Mouse (Mus musculus) right cerebral cortex, postnatal 25 days (tissue): ENCODE measurements around the gene Olfr154.
"Not testable (repeated sequence)": the region's sequence is repeated elsewhere in the genome, so short reads cannot be mapped to it uniquely, and the experiment has no call there.

ENCODE experiments used
- DNase-seq: peaks from one replicate; pipeline ENCODE4 v3.0.0; 2022

Olfr154 gene

GRCm38 (mm10) chr2:85664355-85664754 is at the start of gene Olfr154:
Olfr154 (minus strand) TSS chr2:85664455.
- not testable (repeated sequence) for DNase-seq

- DNase-seq, result no peak
These were observed 46.9 kb upstream of the Olfr154 start for GRCm38 (mm10) chr2:85711159-85711558.

DNA sequence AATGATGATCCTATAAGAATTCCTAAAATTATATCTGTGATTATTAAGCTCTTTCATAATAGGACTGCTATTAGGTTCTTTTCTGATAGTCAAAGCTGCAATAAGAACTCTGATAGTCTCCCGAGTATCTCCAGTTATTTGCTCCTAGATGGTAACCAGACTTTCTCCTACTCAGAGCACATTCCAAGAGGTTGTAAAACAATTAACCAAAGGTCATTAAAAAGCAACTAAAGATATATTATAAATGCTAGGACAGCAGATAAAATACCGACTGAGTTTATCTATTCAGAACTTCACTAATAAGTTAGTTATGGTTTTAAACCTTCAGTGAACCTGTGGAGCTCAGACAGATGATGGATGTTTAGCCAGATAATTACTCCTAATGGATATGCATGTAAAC is 46.4 kb upstream of the Olfr154 start:
- DNase-seq, result not testable (repeated sequence)

DNA sequence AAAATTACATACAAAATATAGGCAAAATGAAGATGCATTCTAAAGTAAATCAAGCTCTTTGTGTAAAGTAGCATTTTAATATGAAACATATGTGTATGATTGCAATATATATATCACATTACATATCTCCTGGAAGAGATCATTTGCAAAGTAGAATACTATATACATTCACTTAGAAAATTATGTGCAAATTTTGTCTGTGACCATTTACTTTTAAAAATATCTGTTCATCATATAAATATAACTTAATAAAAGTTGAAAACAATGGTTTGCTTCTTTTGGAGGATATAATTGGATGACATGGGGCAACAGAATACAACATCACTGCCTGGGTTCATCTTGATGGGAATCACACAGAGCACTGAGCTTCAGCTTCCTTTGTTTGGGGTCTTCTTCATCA is 24.9 kb upstream of the Olfr154 start, which contains the start of gene Olfr1008:
Olfr1008 (plus strand) TSS at position 301 of the 400 bp plus-strand sequence.
- DNase-seq, result no peak

DNA sequence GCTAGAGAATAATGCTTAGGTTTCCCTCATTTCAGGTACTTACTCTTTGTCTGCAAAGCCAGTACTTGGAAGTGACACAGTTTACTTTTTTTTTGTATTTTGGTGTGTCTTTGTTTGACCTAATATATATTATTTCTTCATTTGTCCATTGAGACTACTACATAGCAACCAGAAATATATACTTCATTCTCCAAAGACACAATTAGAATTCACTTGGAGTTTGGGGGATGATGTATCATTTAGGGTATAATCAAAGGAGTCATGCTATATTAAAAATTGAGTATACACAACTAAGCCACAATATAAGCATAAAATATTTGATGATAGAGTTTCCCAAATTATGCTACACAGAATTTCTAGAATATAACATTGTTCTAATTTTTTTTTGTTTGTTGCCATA is 14.4 kb upstream of the Olfr154 start, which contains the start of gene Olfr1006:
Olfr1006 (minus strand) TSS at position 101 of the 400 bp plus-strand sequence.
- DNase-seq, result no peak

GRCm38 (mm10) chr2:85650604-85651003 is 13.7 kb downstream of the Olfr154 start, which contains the start of gene Olfr1002:
Olfr1002 (minus strand) TSS chr2:85650704.
- no peak for DNase-seq
